ENCODE assay signal across 15 mouse cellular contexts in the genomic region with DNA sequence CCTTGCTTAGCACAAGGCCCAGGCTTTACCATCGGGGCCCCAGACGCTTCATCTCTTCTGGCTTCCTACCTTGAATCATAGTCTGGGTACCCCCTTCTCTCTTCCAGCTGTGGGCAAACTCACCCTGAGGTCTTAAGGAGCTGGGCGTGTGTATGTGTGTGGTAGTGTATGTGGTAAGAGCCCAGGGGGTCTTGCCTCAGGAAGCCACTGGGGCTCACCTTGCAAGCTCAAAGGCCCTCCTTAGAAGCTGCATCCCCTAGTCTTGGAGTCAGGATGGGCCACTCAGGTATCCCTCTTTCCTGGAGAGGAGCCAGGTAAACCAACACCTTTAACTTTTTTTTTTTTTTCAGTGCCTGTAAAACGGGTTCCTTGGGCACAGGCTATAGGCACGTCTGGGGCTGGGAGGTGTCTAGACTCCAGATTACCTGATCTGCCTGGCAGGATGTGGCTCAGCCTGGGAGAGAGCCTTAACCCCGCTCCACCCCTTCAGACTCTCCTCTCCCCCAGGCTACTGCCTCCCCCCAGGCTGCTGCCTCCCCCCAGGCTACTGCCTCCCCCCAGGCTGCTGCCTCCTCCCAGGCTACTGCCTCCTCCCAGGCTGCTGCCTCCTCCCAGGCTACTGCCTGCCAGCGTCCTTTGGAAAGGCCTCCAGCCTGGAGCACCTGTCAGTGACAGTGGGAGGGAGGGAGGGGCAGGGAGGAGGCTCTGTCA. TPM values are rescaled to one million over a fixed set of nuclear protein-coding genes. Genes with fewer than 3 reads are reported as not detected.
DNase-seq lines count a peak whose midpoint lies in the region; ATAC-seq and TF ChIP-seq lines count a peak whose summit lies in the region.
"Had no signal": no experiment of that assay in that cellular context is flagged by ENCODE, and none has a peak within 500 bp of the region (broad histone marks: within the 10 kb centered on the region; RNA-seq: fewer than 3 reads in every experiment).

No protein-coding gene starts in this region.

- H3K27me3 ChIP-seq in intestine, embryonic 16.5 days (replicated peaks; ENCODE audit: control insufficient read depth, insufficient read depth, low read length) = no peaks in the 10 kb centered on the region
- no peaks in the 10 kb centered on the region for H3K27me3 ChIP-seq in hindbrain, postnatal 0 days (ENCODE audit: insufficient read depth, low read length)

- H3K4me2 ChIP-seq in intestine, embryonic 16.5 days (ENCODE audit: low read depth, low read length) = peak overlapping the region; percentile 68
- H3K4me2 ChIP-seq in hindbrain, postnatal 0 days (ENCODE audit: low read depth, low read length) = no peak overlapping the region
- H3K4me2 ChIP-seq: embryonic facial prominence, embryonic 12.5 days had no signal

- peak overlapping the region; percentile 73; the same call in 1 of the 2 replicates for H3K4me3 ChIP-seq in intestine, embryonic 16.5 days (ENCODE audit: low read length)
- no peak overlapping the region for H3K4me3 ChIP-seq in hindbrain, postnatal 0 days (ENCODE audit: low read length)
- H3K4me3 ChIP-seq: embryonic facial prominence, embryonic 12.5 days; midbrain, embryonic 10.5 days had no signal

- ATAC-seq in intestine, embryonic 16.5 days = peak; percentile 30; the same call in 1 of the 2 replicates
- ATAC-seq in hindbrain, postnatal 0 days = no peak
- ATAC-seq in activated CD4-positive, CD25-positive, alpha-beta regulatory T cell, adult 4 months = no peak
- ATAC-seq: forebrain, postnatal 0 days had no signal

- peak; percentile 50 to 61 for DNase-seq in cerebellum, postnatal 25 days
- DNase-seq in cerebellum, postnatal 4 days (ENCODE audit: low spot score in 2 of 2) = no peak
- DNase-seq in thymus, postnatal 0 days (ENCODE audit: low spot score) = peak; percentile 22
- no peak for DNase-seq in thymus, postnatal 25 days
- DNase-seq in hindbrain, postnatal 0 days (ENCODE audit: low spot score) = no peak
- no peak for DNase-seq in layer of hippocampus, postnatal 36 days
- DNase-seq: adrenal gland, adult 8-10 months; forebrain, postnatal 0 days; kidney, adult 8-10 months; lung, adult 18-20 months had no signal

- no peaks in the 10 kb centered on the region for H3K9me3 ChIP-seq in intestine, embryonic 16.5 days (ENCODE audit: control insufficient read depth, low read length)
- H3K9me3 ChIP-seq in hindbrain, postnatal 0 days (ENCODE audit: low read length) = no peaks in the 10 kb centered on the region
- H3K9me3 ChIP-seq: embryonic facial prominence, embryonic 12.5 days had no signal

- peaks cover 16% of the 10 kb centered on the region for H3K4me1 ChIP-seq in intestine, embryonic 16.5 days (ENCODE audit: control insufficient read depth, insufficient read depth, low read length)
- no peaks in the 10 kb centered on the region for H3K4me1 ChIP-seq in hindbrain, postnatal 0 days (ENCODE audit: insufficient read depth, low read length)

- TF ChIP-seq CTCF in hindbrain, postnatal 0 days (IDR thresholded peaks at IDR 0.05; ENCODE audit: low read depth) = no peak

- peak overlapping the region; percentile 76 for H3K27ac ChIP-seq in intestine, embryonic 16.5 days (ENCODE audit: low read length)
- H3K27ac ChIP-seq in hindbrain, postnatal 0 days = no peak overlapping the region
- H3K27ac ChIP-seq: embryonic facial prominence, embryonic 12.5 days; midbrain, embryonic 10.5 days had no signal

- peaks cover 6% of the 10 kb centered on the region; the same call in 1 of the 2 replicates for H3K36me3 ChIP-seq in intestine, embryonic 16.5 days (ENCODE audit: control insufficient read depth, insufficient read depth, low read length)
- H3K36me3 ChIP-seq in hindbrain, postnatal 0 days (ENCODE audit: insufficient read depth, low read length) = peaks cover 17% of the 10 kb centered on the region; the same call in 1 of the 2 replicates
- H3K36me3 ChIP-seq: embryonic facial prominence, embryonic 12.5 days had no signal

- H3K9ac ChIP-seq in intestine, embryonic 16.5 days (ENCODE audit: low read depth, low read length) = peak overlapping the region; percentile 84
- no peak overlapping the region for H3K9ac ChIP-seq in hindbrain, postnatal 0 days (replicated peaks; ENCODE audit: low read length)
- H3K9ac ChIP-seq: embryonic facial prominence, embryonic 12.5 days; forebrain, postnatal 0 days had no signal

- WGBS in intestine, embryonic 16.5 days = 48% methylated on average over 7 of the region's 7 CpGs
- 66% methylated on average over 7 of the region's 7 CpGs for WGBS in hindbrain, postnatal 0 days

RNA-seq across cellular contexts. Expression of a gene that starts 6.2 kb away (rescaled TPM):
- 39.3 and 39.7 TPM in 2 replicates for polyA plus RNA-seq in thymus, postnatal 0 days (2015; fragmentation: Nextera tagmentation; extraction: Ambion mirVana)
- 107 and 114 TPM in 2 replicates for polyA plus RNA-seq in intestine, embryonic 16.5 days (2015; fragmentation: Nextera tagmentation; extraction: Ambion mirVana)
- total RNA-seq in hindbrain, postnatal 0 days (2014; rRNA removed) = 48.9 and 50.0 TPM in 2 replicates
- polyA plus RNA-seq in hindbrain, postnatal 0 days (2015; fragmentation: Nextera tagmentation; extraction: Ambion mirVana) = 242 and 257 TPM in 2 replicates
- 10 to 100 TPM in 1 of 2 experiments, 1 to 10 TPM in 1; 7.5 to 12.1 TPM for polyA plus RNA-seq in activated CD4-positive, CD25-positive, alpha-beta regulatory T cell, adult 4 months (2017; shearing (Covaris generic))
- total RNA-seq in layer of hippocampus, postnatal 36 days (2021) = 10 to 100 TPM; 12.9 to 16.7 TPM

RNA-seq across cellular contexts. Expression of a gene that starts 16.9 kb away (rescaled TPM):
- polyA plus RNA-seq in thymus, postnatal 0 days (2015; fragmentation: Nextera tagmentation; extraction: Ambion mirVana) = 4.9 and 5.4 TPM in 2 replicates
- polyA plus RNA-seq in intestine, embryonic 16.5 days (2015; fragmentation: Nextera tagmentation; extraction: Ambion mirVana) = 0.34 and 0.70 TPM in 2 replicates
- 1.2 TPM in 2 replicates for total RNA-seq in hindbrain, postnatal 0 days (2014; rRNA removed)
- polyA plus RNA-seq in hindbrain, postnatal 0 days (2015; fragmentation: Nextera tagmentation; extraction: Ambion mirVana) = 0.05 and 0.20 TPM in 2 replicates
- not detected for polyA plus RNA-seq in activated CD4-positive, CD25-positive, alpha-beta regulatory T cell, adult 4 months (2017; shearing (Covaris generic))
- not detected for total RNA-seq in layer of hippocampus, postnatal 36 days (2021)
- total RNA-seq: forebrain, postnatal 0 days had no signal
- polyA plus RNA-seq: forebrain, postnatal 0 days; limb, embryonic 11.5 days had no signal

Comparison
In these comparisons a context has a peak if more than half of its experiments do, and no peak if none do; other contexts are left out.
1. DNase-seq: peak in cerebellum, postnatal 25 days (2 of 2) and thymus, postnatal 0 days (single experiment); none in cerebellum, postnatal 4 days (0 of 2), thymus, postnatal 25 days (single experiment), hindbrain, postnatal 0 days (single experiment) and layer of hippocampus, postnatal 36 days (0 of 2).